Comparison of ENCODE assay signal across 17 mouse cellular contexts in the genomic region with DNA sequence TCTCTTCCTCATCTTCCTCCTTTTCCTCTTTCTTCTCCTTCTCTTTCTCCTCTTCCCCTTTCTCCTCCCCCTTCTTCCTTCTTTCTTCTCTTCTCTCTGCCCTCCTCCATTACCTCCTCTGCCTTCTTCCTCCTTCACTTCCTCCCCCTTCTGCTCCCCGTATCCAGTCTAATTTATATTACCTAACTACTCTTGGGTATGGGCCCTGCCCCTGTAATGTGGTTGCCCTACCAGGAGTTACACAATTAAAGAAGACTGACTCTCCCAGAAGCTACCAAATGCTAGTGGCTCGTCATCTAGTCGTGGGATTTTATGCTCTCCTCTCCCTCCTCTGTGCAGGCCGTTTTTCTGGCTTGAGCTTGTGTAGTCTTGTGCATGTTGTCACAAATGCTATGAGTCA.
"Had no signal": no experiment of that assay in that cellular context is flagged by ENCODE, and none has a peak within 500 bp of the region (broad histone marks: within the 10 kb centered on the region; RNA-seq: fewer than 3 reads in every experiment).

No protein-coding gene starts in this region.

- ATAC-seq: intestine, embryonic 16.5 days had no signal

- H3K4me2 ChIP-seq: kidney, embryonic 15.5 days; liver, embryonic 11.5 days; liver, embryonic 15.5 days; lung, embryonic 14.5 days; neural tube, embryonic 13.5 days; stomach, embryonic 15.5 days had no signal

- H3K27ac ChIP-seq: kidney, embryonic 15.5 days; left cerebral cortex, adult 2 months; limb, embryonic 10.5 days; liver, embryonic 15.5 days; macrophage; neural tube, embryonic 13.5 days; stomach, embryonic 15.5 days had no signal

- H3K27me3 ChIP-seq: stomach, embryonic 15.5 days had no signal

- DNase-seq: kidney, adult 2 months; kidney, postnatal 14 days; lung, embryonic 14.5 days; lung, postnatal 10 days; midbrain, embryonic 14.5 days; right cerebral cortex, postnatal 14 days; thymus, adult 2 months; thymus, postnatal 25 days had no signal

- H3K36me3 ChIP-seq: kidney, embryonic 15.5 days; limb, embryonic 10.5 days; liver, embryonic 15.5 days; neural tube, embryonic 13.5 days; stomach, embryonic 15.5 days had no signal

- H3K9me3 ChIP-seq: kidney, embryonic 15.5 days; limb, embryonic 10.5 days; liver, embryonic 15.5 days; neural tube, embryonic 13.5 days; stomach, embryonic 15.5 days had no signal

- H3K9ac ChIP-seq: kidney, embryonic 15.5 days; liver, embryonic 15.5 days; lung, embryonic 14.5 days; neural tube, embryonic 13.5 days; stomach, embryonic 15.5 days had no signal

- H3K4me3 ChIP-seq: kidney, embryonic 15.5 days; left cerebral cortex, adult 2 months; limb, embryonic 10.5 days; liver, embryonic 15.5 days; neural tube, embryonic 13.5 days; stomach, embryonic 15.5 days had no signal
